Mouse (Mus musculus) megakaryocyte, embryonic 14.5 days (primary cell): ENCODE data around the gene Olfr1279.
"Not testable (repeated sequence)": the region's sequence is repeated elsewhere in the genome, so short reads cannot be mapped to it uniquely, and the experiment has no call there.

ENCODE experiments used
- FLI1 ChIP-seq: IDR thresholded peaks from 2 replicates; pipeline ENCODE4 v1.6.1; 2012; ENCODE audit warnings: low read length, inconsistent platforms, mixed read lengths
- GATA1 ChIP-seq: IDR thresholded peaks from 3 replicates; pipeline ENCODE4 v1.6.1; 2012; ENCODE audit warnings: mixed read lengths, low read length, inconsistent platforms, borderline replicate concordance

DNA sequence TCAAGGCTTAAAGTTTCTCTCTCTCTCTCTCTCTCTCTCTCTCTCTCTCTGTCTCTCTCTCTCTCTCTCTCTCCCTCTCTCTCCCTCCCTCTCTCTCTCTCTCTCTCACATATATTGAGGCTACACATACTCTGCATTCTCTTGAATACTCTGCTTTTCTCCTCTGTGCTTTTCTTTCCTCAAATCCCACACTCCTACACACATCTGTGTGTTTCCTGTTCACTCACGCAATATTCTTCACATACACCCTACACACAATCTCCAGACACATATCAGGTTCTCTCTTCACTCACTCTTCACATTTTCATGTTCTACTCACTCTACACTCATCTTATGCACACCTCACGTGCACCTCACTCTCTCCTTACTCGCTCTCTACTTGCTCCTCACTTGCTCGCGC lies 33.3 kb downstream of the Olfr1279 start:
- TF ChIP-seq GATA1, FLI1: not testable (repeated sequence)
